Mouse (Mus musculus) kidney, adult 2 months (tissue): ENCODE results near the gene Dnase1l2.

Experiments used
- CTCF ChIP-seq: fragments of 200-500 bp; conservative IDR thresholded peaks from 2 replicates; pipeline ENCODE4 v1.5.1; 2011; ENCODE audit warnings: low read depth, mild to moderate bottlenecking, control low read depth, low read length, moderate library complexity, mixed read lengths; ENCODE audit not compliant: insufficient read depth, insufficient read length
- POLR2A ChIP-seq: fragments of 200-500 bp; IDR thresholded peaks from one replicate; pipeline ENCODE4 v1.6.1; 2011; ENCODE audit warnings: low read depth, low read length, control low read depth

DNA sequence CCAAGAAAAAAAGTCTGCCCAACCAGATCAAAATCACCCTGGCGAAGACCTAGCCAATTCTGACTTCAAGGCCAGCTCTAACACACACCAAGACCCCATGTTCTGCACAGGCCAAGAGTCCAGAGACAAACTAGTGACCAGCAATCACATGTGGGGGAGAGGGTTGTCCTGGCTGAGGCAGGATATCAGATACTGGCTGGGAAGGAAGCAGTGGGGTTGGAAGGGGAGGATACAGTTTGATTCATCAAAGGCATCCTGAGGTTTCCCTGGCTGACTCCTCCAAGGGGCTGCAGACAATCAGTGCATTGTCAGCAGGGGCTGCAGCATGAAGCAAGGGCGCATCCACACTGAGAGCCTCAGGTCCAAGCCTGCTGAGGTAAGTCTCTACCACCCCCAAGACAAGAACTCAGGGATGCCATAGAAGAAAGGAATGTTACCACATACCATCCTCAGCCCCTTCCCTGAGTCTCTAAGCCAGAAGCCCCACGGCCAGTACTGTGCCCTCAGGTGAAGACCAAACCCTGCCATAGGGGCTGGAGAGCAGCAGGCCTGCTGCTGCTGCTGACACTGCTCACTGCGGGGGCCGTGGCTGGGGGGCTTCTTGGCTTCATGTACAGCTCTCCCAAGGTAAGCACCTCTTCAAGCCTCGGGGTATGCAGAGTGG, 30.8 kb upstream of the Dnase1l2 start, which contains the start of gene Bricd5:
- TF ChIP-seq CTCF, result no peak
- TF ChIP-seq POLR2A, result no peak
